Mouse (Mus musculus) c-Kit-positive CD71-positive TER-119-positive erythroid progenitor cells, embryonic 14.5 days (primary cell): ENCODE measurements around the gene Dhrs3.

Experiments used
- DNase-seq: peaks from one replicate; pipeline ENCODE4 v3.0.0-alpha.2; 2013; ENCODE audit warnings: low spot score

Gene Dhrs3

DNA sequence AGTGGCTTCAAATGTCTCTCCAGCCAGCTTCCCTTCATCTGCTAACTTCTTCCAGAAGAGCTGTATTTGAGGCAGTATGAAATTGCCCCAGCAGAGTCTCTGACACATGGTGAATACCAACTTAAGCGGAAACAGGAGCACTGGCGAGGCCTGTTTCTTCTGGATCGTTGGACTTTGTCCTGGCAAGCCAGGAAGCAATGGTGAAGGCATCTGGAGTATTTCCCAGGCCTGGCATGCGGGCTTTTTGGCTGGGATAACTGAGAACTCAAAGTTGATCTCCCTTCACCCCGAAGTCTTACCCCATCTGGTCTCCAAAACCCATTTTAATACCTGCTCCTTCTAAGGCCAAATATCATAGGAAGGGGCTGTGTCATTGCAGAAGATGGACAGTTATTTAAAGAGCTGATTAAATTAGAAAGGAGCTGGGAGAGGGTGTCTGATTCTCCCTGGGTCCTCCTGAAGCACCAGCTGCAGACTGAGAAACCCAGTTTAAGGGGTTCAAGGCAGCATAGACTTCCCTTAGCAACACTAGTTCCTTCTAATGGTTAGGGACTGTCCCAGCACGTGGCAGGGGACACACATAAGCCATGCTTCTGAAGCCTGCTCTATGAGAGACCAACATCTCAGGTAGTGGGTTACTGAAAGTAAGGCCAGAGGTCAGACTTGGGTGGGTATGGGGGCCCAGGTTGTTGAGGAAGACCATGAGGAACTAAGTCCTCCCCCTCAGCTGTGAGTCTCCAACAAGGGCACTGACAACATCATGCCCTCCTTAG lies 80.5 kb downstream of the Dhrs3 start:
- DNase-seq = no peak

DNA sequence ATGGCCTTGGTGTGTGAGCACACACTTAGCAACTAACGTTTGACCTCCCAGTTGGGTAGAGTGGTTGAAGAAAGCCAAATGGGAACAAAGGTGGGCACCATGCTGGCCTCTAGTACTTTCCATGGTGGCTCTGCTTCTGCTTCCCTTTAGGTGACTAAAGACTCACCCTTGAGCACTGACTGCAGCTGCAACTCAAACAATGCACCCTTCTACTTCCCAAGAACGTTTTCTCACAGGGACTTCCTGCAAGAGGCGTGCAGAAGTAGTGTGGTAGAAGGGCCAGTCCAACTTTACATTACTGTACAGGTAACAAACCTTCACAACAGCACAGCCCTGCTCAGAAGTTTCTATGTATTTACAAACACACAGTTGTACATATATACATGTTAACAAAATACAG lies 81.8 kb downstream of the Dhrs3 start:
- DNase-seq = no peak

DNA sequence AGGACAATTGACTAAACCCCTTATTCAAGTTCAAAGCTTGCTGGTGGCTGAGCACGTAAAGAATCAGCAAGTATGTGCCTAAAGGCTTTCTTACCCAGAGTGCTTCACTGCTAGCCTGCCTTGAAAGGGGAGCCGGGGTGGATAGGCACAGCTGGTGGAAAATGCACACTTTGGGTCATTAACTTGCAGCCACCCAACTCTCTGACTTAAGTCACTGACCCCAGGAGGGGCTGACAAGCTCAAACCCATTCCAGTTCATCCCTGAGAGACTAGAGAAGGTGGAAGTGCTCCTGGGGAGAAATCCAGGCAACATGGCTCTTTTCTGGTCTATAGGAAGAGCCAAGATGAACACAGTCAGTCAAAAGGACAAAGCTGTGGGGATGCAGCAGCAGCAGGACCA lies 82.9 kb downstream of the Dhrs3 start:
- no peak for DNase-seq

DNA sequence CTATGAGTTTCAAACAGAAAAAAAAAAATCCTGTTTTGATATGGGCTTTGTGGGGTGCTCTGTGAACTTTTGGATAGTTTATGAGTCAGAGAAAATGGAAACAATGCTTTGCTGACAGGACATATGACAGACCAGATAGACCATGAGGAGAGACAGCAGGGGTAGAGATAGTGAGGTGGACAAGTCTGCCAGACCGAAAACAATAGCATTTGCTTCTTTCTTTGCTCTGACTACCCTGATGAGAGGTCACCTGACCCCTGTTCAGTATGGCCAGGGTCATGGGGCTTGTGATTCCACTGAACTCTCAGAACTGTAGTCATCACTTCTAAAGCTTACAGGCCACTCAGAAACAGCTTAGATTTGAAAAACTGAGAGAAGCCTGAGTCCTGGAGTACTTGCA lies 84.4 kb downstream of the Dhrs3 start:
- no peak for DNase-seq
